In genomic region chr6:42424472-42424871, GRCm38 (mm10) we compare ENCODE assay signal across 30 mouse cellular contexts. TPM values are rescaled to one million over a fixed set of nuclear protein-coding genes. Genes with fewer than 3 reads are reported as not detected.
"Had no signal": no experiment of that assay in that cellular context is flagged by ENCODE, and none has a peak within 500 bp of the region (broad histone marks: within the 10 kb centered on the region; RNA-seq: fewer than 3 reads in every experiment).

No protein-coding gene starts in this region.

- H3K36me3 ChIP-seq: limb, embryonic 10.5 days; limb, embryonic 13.5 days; neural tube, embryonic 12.5 days; neural tube, embryonic 15.5 days; stomach, embryonic 15.5 days had no signal

- ATAC-seq: liver, postnatal 0 days; lung, postnatal 0 days had no signal

- H3K4me3 ChIP-seq: layer of hippocampus, adult 2 months; limb, embryonic 10.5 days; limb, embryonic 13.5 days; neural tube, embryonic 12.5 days; neural tube, embryonic 15.5 days; stomach, embryonic 15.5 days had no signal

- DNase-seq: kidney, adult 2 months; kidney, postnatal 25 days; layer of hippocampus, adult 9-11 months; liver, postnatal 0 days; lung, embryonic 14.5 days; midbrain, embryonic 14.5 days; right cerebral cortex, adult 18-20 months; right cerebral cortex, postnatal 14 days; right cerebral cortex, postnatal 4 days; thymus, postnatal 25 days had no signal

- H3K4me2 ChIP-seq: limb, embryonic 13.5 days; liver, embryonic 11.5 days; lung, embryonic 14.5 days; midbrain, embryonic 11.5 days; neural tube, embryonic 12.5 days; neural tube, embryonic 15.5 days; stomach, embryonic 15.5 days had no signal

- H3K27me3 ChIP-seq: limb, embryonic 13.5 days; neural tube, embryonic 12.5 days; neural tube, embryonic 15.5 days; stomach, embryonic 15.5 days had no signal

RNA-seq across cellular contexts. Expression of gene Tas2r126, which starts 9.9 kb away (rescaled TPM):
- total RNA-seq: layer of hippocampus, adult 2 months; layer of hippocampus, postnatal 25 days; left cerebral cortex, adult 18-20 months; megakaryocyte-erythroid progenitor cell, adult 5-6 weeks; midbrain, postnatal 0 days had no signal
- polyA plus RNA-seq: kidney, adult 2 months; kidney, embryonic 14.5 days; kidney, postnatal 0 days; large intestine, adult 2 months; limb, embryonic 10.5 days; limb, embryonic 13.5 days; liver, embryonic 11.5 days; liver, embryonic 14.5 days; liver, postnatal 0 days; lung, embryonic 14.5 days; lung, postnatal 0 days; macrophage; midbrain, embryonic 11.5 days; midbrain, embryonic 14.5 days; midbrain, postnatal 0 days; neural tube, embryonic 12.5 days; neural tube, embryonic 15.5 days; stomach, embryonic 15.5 days; thymus, postnatal 0 days had no signal

RNA-seq across cellular contexts. Expression of gene Tas2r135, which starts 19.2 kb away (rescaled TPM):
- total RNA-seq: layer of hippocampus, adult 2 months; layer of hippocampus, postnatal 25 days; left cerebral cortex, adult 18-20 months; left cerebral cortex, postnatal 25 days; megakaryocyte-erythroid progenitor cell, adult 5-6 weeks; midbrain, postnatal 0 days had no signal
- polyA plus RNA-seq: kidney, adult 2 months; kidney, embryonic 14.5 days; kidney, postnatal 0 days; large intestine, adult 2 months; limb, embryonic 10.5 days; limb, embryonic 13.5 days; liver, embryonic 11.5 days; liver, embryonic 14.5 days; liver, postnatal 0 days; lung, embryonic 14.5 days; macrophage; midbrain, embryonic 11.5 days; midbrain, embryonic 14.5 days; midbrain, postnatal 0 days; neural tube, embryonic 12.5 days; neural tube, embryonic 15.5 days; stomach, embryonic 15.5 days; thymus, postnatal 0 days had no signal

RNA-seq across cellular contexts. Expression of gene Tas2r143, which starts 24.4 kb away (rescaled TPM):
- total RNA-seq: layer of hippocampus, adult 2 months; layer of hippocampus, postnatal 25 days; left cerebral cortex, adult 18-20 months; left cerebral cortex, postnatal 25 days; midbrain, postnatal 0 days had no signal
- polyA plus RNA-seq: kidney, adult 2 months; kidney, embryonic 14.5 days; kidney, postnatal 0 days; limb, embryonic 10.5 days; limb, embryonic 13.5 days; liver, embryonic 11.5 days; liver, embryonic 14.5 days; liver, postnatal 0 days; lung, embryonic 14.5 days; lung, postnatal 0 days; macrophage; midbrain, embryonic 11.5 days; midbrain, embryonic 14.5 days; midbrain, postnatal 0 days; neural tube, embryonic 12.5 days; neural tube, embryonic 15.5 days; stomach, embryonic 15.5 days; thymus, postnatal 0 days had no signal

RNA-seq across cellular contexts. Expression of gene Olfr458, which starts 40.5 kb away (rescaled TPM):
- total RNA-seq: layer of hippocampus, adult 2 months; layer of hippocampus, postnatal 25 days; left cerebral cortex, adult 18-20 months; left cerebral cortex, postnatal 25 days; megakaryocyte-erythroid progenitor cell, adult 5-6 weeks; midbrain, postnatal 0 days had no signal
- polyA plus RNA-seq: kidney, adult 2 months; kidney, embryonic 14.5 days; large intestine, adult 2 months; limb, embryonic 10.5 days; limb, embryonic 13.5 days; liver, embryonic 11.5 days; liver, embryonic 14.5 days; liver, postnatal 0 days; lung, embryonic 14.5 days; macrophage; midbrain, embryonic 11.5 days; midbrain, embryonic 14.5 days; midbrain, postnatal 0 days; neural tube, embryonic 12.5 days; neural tube, embryonic 15.5 days; stomach, embryonic 15.5 days; thymus, postnatal 0 days had no signal

RNA-seq across cellular contexts. Expression of gene Epha1, which starts 51.4 kb away (rescaled TPM):
- total RNA-seq: layer of hippocampus, adult 2 months; megakaryocyte-erythroid progenitor cell, adult 5-6 weeks had no signal
- polyA plus RNA-seq: macrophage had no signal
